Mouse (Mus musculus): ENCODE measurements around the gene Zfp982.

GRCm38 (mm10) chr4:147520100-147520499 lies 27.9 kb downstream of the Zfp982 start:
- TF ChIP-seq EP300 (IDR thresholded peaks at IDR 0.05; ENCODE audit: low read depth) = no peak
- no peak for TF ChIP-seq CTCF (IDR thresholded peaks at IDR 0.05; ENCODE audit: low read depth)

All from liver, postnatal 0 days (tissue).